Mouse (Mus musculus): ENCODE data around the gene Rptor.

DNA sequence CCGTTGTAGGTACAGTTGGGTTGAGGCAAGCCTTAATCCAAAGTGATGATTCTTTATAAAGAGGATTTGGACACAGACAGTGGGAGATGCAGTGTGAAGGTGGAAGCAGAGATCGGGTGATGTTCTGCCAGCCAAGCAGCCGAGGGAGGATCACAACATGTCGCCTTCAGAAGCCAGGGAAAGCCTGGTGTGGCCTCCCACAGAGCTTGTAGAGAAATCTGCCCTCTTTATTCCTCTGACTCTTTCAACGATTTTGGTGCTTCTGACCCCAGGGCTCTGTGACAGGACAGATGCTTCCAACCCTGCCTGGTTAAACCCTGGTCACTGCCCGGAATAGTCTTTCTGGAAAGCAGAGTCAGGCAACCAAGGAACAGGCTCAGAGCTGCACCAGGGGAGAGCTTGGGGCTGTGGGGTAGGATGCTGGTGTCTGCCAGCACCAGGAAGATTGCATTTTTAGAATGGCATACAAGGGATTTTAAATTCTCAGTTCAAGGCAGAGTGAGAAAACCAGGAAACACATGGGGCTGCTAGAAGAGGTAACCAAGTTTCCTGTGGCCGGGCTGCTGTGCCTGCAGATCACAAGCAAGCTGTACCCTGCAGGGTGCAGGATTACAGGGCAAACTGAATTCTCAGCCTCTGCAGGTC lies 304.4 kb downstream of the Rptor start:
- TF ChIP-seq CTCF (IDR thresholded peaks at IDR 0.05) (no peak), POLR2A (IDR thresholded peaks at IDR 0.05; ENCODE audit: insufficient read depth, low read depth, low read length) (no peak)

All from heart, adult 2 months (tissue).